Mouse (Mus musculus) spleen, adult 18-20 months (tissue): ENCODE results near the gene Itpk1.

Experiments used
- DNase-seq, 2 experiments: peaks; one replicate each; pipeline ENCODE4 v3.0.0; 2022; ENCODE audit warnings: mixed read lengths in 2 of 2

Itpk1 gene

DNA sequence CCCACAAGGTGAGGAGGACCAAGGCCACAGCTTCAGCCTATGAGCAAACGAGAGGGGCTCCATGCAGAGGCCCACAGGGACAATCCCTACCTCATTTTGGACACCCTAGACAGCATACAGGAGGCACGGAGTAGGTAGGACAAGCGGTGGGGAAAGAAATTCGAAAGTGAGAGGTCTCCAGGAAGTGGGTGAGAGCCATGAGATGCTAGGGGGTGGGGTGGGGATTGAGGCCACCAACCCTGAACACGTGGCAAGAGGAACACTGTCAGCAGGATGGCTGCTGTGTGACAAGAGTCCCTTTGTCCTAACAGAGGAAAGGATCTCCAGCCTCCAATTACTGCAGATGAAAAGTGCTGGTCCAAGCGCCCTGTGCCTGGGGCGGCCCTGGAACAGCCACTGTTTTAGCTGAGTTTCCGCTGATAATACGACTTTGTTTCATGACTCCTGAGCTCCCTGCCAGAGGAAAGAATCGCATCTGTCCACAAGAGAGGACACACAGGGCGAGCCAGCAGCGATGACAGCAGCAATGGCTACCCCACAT lies 82.4 kb downstream of the Itpk1 start:
- no peak for DNase-seq

DNA sequence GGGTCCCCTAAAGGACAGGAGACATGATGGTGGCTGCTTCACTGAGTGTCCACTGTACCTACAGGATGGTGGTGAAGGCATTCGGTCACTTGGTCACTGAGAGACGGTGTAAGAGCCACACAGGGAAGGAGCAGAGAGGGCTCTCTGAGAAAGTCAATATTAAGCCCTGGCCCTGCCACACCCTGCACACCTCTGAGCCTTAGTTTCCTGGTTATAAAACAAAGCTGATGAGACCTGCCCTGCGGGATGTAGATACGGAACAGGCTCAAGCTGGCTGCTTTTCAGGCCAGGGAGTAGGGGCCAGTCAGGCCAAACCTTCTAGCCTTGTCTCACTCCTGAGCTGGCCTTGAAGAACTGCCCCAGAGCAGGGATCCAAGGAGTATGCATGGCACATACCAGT lies 82.9 kb downstream of the Itpk1 start:
- DNase-seq = no peak

GRCm38 (mm10) chr12:102621205-102621604 lies 83.5 kb downstream of the Itpk1 start:
- no peak for DNase-seq

DNA sequence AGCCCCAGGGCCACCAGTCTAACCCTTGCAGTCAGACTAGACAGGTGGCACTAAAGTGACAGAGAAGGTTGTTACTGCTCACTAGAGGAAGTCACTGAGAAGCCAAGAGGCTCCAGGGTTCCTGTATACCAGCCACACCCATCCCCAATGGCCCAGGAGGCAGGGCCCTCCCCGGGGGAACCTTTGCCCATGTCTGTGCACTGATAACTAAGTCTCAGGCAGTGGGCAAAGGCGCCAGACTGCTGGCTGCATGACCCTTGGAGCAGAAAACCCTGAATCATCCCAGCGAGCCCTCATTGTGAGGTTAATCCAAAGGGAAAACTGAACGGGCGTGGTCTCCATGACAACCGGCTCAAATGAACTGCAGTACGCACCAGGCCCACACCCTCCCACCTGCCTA lies 84.8 kb downstream of the Itpk1 start:
- peak in 1 of 2 experiments; percentile 19 for DNase-seq

DNA sequence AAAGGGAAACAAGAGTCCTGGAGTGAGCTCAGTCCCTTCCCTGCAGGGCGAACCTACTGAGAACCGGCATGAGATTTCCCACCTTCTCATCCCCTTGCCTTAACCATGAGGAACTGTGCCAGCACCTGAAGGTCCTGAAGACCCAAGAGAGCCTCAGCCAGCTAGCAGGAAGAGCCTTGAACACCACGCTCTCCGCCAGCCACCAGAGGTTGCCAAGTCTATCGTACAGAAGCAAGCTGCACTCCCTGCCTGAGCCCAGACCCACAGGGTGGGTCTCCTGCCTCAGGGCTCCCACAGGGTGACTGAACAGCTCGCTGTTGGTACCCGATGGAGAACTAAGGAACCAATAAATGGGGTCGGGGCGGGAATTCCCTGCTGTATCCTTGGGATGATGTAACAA lies 86.6 kb downstream of the Itpk1 start:
- no peak for DNase-seq

GRCm38 (mm10) chr12:102616843-102617519 lies 87.7 kb downstream of the Itpk1 start:
- no peak for DNase-seq

DNA sequence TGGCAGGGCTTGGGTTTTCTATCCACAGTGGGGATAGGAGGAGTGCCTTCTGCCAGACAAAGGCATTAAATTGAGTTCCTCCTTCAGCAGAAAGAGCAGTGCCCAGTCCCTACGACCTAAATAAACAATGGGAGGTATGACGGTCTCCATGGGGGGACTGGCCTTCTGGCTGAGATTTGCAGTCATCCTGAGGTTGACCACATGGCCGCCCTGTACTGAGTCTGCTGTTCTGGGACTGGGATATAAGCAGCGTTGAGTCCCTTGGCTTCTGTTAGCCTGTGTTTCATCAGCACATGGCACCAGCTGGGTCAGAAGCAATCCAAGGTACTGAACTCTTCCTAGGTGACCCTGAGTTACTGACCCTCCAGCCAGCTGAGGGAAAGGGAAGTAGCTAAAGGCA lies 88.5 kb downstream of the Itpk1 start:
- no peak for DNase-seq

GRCm38 (mm10) chr12:102613411-102613810 lies 91.3 kb downstream of the Itpk1 start:
- no peak for DNase-seq

GRCm38 (mm10) chr12:102612431-102612830 lies 92.3 kb downstream of the Itpk1 start:
- DNase-seq = peak; percentile 14 to 21

DNA sequence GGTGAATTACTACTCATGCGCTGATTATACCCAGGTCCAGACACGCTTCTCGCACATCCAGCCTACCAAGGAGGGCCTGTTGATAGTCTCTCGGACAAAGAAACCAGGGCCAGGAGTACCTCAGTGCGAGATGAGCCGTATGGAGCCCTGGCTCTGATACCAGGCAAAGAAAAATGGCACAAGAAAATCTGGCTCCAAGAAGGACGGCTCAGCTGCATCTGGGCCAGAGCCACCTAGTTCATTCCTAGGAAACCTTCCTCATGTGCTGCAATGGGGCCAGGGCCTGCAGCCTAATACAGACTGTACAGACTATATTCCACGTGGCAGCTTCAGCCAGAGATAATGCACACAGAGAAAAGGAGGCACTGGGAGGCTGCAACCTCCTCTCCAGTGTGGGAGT lies 93.8 kb downstream of the Itpk1 start:
- no peak for DNase-seq

GRCm38 (mm10) chr12:102607808-102608517 lies 96.8 kb downstream of the Itpk1 start:
- no peak for DNase-seq

DNA sequence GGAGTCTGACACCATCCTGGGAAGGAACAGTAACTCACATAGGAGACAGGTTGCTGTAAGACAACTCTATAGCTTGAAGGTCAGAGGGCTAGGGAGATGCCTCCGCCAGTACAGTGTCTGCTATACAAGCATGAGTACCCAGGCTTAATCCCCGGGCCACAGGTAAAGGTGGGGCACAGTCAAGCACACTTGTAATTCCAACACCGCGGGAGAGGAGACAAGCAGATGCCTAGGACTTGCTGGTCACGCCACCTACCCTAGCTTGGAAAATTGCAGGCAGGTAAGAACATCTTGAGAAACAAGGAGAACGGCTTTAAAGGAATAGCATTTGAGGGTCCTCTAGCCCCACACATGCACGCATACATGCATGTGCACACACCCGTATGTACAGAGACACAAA lies 97.7 kb downstream of the Itpk1 start:
- no peak for DNase-seq

DNA sequence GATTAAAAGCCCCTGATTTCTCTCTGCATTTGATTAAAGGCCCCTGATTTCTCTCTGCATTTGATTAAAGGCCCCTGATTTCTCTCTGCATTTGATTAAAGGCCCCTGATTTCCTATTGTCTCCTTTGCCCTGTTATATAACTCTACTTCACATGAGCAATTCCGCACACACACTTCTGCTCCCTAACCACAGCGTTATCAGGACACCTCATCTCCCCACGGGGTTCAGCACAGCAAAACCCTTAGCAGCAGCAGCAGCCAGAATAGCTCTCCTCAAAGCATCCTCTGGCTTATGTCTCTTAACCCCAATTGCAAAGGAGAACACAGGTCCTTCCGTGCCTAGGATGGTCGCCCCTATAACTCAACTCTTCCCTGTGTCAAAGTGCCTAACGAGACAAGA lies 99.1 kb downstream of the Itpk1 start:
- DNase-seq = no peak

DNA sequence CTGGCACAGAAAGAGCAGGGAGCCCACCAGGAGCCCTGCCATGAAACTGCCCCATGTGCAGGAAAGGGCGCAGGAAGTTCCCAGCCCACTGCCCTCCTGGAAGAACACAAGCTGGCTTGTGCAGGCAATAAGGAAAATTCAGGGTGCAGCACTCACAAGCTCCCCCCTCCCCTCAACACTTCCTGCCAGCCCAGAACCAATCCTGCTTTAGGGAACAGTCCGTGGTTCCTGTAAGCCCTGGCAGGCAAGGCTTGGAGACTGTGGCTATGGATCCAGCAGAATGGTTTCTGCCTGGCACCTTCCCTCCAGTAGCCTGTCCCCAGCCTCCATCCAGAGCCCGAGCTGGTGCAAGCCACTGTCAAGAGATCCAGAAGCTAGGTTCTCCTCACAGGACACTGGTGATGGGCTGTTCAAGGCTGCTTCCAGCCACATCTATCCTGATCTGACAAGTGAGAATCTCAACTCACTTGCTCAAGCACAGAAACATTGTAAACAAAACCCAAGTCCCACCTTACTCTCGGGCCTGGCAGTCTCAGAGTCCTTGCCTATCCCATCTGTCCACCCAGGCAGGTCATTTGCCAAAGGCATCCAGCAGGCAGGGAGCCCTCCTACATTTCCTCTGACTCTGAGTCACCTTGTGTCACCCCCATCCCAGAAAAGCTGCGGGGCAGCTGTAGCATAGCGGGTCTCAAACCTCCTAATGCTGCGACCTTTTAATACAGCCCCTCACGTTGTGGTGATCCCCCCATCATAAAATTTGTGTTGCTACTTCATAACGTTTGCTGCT lies 102.3 kb downstream of the Itpk1 start:
- DNase-seq = no peak

DNA sequence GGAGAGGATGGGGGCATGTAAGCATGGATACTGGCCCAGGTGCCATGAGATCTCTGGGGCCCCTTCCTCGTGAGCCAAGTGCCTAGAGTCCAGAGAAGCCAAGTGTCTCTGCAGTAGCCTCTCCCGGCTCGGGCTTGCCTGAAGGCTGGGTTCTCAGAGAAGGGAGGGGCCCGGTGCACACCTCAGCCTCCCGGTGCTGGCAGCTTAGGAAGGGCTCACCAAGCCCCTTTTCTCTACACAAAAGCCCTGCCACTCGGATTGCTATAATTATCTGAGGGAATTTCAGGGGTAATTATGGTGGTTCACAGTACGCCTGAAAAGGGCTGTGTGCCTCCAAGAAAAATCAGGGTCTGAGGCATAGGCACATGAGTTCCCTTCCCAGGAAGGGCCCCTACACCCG lies 102.9 kb downstream of the Itpk1 start:
- DNase-seq = no peak

DNA sequence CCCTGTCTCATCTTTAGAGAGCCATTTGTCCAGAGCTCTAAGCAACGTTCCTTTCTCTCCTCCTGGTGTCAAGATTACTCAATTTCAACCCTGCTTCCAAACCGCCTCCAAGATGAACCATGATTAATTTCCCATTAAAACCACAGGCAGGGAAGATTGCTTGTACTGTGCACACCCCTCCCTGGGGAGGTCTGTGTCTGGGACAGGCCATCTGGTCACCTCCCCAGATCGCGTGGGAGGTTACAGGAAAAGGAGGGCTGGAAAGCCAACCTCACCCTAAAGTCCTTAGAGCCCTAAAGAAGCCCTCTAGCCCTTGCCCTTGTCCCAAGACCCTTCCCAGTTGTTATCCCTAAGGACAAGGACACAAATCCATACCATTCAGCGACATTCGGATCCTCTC lies 104.4 kb downstream of the Itpk1 start:
- no peak for DNase-seq

DNA sequence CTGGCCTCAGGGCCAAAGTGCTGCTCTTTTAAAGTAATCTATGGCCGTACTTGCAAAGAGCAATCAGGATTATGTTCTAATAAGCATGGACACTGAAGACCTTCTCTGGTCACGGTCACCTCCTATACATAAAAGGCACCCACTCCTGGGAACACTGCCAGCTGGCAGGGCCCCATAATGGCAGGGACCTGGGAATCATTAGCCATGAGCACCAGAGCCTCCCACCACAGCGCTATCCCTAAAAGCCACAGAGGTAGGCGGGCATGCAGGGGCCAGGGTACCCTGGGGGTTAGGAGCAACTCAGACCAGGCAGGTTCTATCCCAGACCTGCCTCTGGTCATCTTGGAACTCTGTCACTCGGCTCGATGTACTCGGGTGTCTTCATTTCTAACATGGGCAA lies 104.9 kb downstream of the Itpk1 start:
- no peak for DNase-seq

GRCm38 (mm10) chr12:102598535-102598934 lies 106.2 kb downstream of the Itpk1 start:
- DNase-seq = no peak

DNA sequence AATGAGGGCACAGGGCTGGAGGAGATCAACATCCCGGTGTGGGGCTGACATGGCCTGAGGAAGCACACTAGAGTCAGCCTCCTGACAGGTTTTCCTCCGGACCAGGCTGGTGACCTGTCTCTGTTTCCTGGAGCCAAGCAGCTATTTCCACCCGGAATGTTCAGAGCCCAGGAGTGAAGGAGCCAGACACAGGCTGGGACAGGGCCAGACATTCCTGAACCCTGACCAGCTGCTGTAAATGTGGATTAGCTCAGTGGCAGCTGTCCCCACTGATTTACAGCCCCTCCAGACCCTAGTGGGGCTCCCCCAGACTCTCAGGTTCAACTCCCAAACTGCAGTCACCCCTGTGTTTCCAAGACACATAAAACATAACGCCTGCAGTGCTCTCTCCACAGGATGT lies 107.3 kb downstream of the Itpk1 start:
- no peak for DNase-seq

DNA sequence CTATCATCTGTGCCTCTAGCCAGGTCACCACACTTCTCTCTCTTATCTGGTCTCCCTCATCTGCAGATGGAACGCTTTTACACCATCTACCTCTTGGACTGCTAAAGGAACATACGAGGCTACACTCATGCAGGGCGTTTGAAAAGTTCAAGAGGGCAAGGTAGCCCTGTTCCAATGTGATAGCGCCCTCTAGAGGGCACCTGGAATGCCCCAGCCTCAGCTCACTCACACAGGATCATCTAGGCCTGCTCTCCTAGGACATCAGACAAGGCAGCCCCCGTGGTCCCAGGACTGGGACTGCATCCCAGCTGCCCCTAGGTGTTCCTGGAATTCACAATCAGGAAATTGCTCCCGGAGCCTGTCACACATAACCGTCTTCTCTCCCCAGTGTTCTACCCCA lies 108.3 kb downstream of the Itpk1 start:
- DNase-seq = peak in 1 of 2 experiments; percentile 19

DNA sequence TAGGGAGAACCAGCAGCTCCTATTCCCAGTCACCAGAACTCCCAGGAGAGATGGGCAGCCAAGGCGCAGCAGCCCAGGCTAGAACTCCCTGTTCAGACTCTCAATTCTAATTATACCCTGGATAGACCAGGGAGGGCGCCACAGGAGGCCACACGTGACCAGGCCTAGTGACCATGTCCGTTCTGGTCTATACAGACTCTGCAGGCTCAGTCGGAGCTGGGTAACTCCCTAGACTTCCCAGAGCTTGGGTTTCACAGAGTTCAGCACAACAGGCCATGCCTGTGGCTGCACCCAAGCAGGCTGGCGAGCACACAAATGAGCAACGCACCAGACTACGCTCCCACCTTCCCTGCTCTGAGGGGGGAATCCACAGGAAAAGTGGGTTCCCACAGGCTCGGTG lies 110.1 kb downstream of the Itpk1 start:
- no peak for DNase-seq

DNA sequence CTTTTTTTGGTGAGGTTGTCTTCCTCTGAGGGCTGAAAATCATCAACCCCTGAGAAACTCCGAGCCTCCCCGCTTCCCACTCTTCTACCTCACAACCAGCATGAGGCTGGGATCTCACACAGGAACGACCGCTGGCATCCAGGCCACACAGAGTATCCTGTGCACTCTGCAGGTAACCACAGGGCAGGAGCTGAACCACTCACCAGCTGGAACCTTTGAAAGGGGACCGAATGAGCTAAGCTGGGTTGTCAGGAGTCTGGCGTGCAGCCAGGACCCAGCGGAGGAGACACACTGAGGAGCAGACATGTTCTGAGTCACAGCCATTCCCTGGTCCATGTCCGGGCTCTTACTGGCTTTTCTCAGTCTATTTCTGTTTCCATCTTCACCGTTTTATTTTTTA lies 111.0 kb downstream of the Itpk1 start:
- no peak for DNase-seq

GRCm38 (mm10) chr12:102590711-102591360 lies 113.9 kb downstream of the Itpk1 start:
- DNase-seq = no peak
